Mouse (Mus musculus): ENCODE measurements around the gene Lamb2.

- no peak for TF ChIP-seq POLR2A (IDR thresholded peaks at IDR 0.05; ENCODE audit: borderline replicate concordance, extremely low read depth, insufficient read depth, insufficient read length, poor library complexity, severe bottlenecking)
- no peak for TF ChIP-seq CTCF (IDR thresholded peaks at IDR 0.05; ENCODE audit: borderline replicate concordance, extremely low read depth, insufficient read depth, insufficient read length)
Measured at GRCm38 (mm10) chr9:108451519-108452160, 27.9 kb upstream of the Lamb2 start.
